Mouse (Mus musculus) embryonic fibroblast, embryonic 13.5 days (primary cell): ENCODE measurements around the gene Gm20388.

Source experiments
- CTCF ChIP-seq: IDR thresholded peaks from 2 replicates; pipeline ENCODE4 v1.5.1; 2011; ENCODE audit warnings: mild to moderate bottlenecking, control low read depth, low read length, moderate library complexity, borderline replicate concordance; ENCODE audit not compliant: insufficient read depth
- POLR2A ChIP-seq: IDR thresholded peaks from 2 replicates; pipeline ENCODE4 v1.6.1; 2011; ENCODE audit warnings: low read depth, mild to moderate bottlenecking, control low read depth, low read length, moderate library complexity

- TF ChIP-seq CTCF, result no peak
- no peak for TF ChIP-seq POLR2A
Measured at GRCm38 (mm10) chr8:121403821-121404220, 1493.2 kb downstream of the Gm20388 start.
